Mouse (Mus musculus): ENCODE data around the gene Stub1. TPM values are rescaled to one million over a fixed set of nuclear protein-coding genes. Genes with fewer than 3 reads are reported as not detected.

The Stub1 gene
- total and polyA plus RNA-seq, 2 experiments, result 50.4 to 94.4 TPM

DNA sequence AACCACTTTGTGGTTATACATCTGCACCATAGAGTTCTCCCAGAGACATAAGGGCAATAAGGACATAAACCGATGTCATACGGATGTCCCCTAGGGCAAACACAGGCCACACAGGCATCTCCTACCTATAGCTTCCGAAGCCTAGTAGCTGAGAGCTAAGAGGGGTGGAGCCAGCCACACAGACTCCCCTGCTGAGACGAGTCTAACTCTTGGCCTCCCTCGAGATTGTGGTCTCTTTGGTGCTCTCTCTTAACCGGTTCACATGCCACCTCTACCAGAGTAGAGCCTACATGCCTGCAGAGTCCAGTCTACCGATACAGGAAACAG, 34.3 kb upstream of the Stub1 start:
- no peaks in the 10 kb centered on the region for H3K36me3 ChIP-seq (ENCODE audit: control insufficient read depth, insufficient read depth, low read length)
- H3K27ac ChIP-seq (replicated peaks; ENCODE audit: insufficient read depth, low read depth, low read length), result peak overlapping the region; percentile 88
- no peak for DNase-seq (ENCODE audit: extremely low read depth, low read depth, low spot score)
- H3K9ac ChIP-seq (ENCODE audit: low read depth, low read length), result peak overlapping the region; percentile 91
- H3K4me1 ChIP-seq (ENCODE audit: control insufficient read depth, insufficient read depth, low read length), result peaks cover 27% of the 10 kb centered on the region
- 6% methylated on average over 7 of the region's 7 CpGs for WGBS
- peak overlapping the region; percentile 87 for H3K4me3 ChIP-seq (ENCODE audit: insufficient read depth, low read depth, low read length)
- no peaks in the 10 kb centered on the region for H3K27me3 ChIP-seq (ENCODE audit: control insufficient read depth, insufficient read depth, low read length)
- TF ChIP-seq CTCF (IDR thresholded peaks at IDR 0.05; ENCODE audit: low read depth, low read length), result no peak
- TF ChIP-seq POLR2A (IDR thresholded peaks at IDR 0.05; ENCODE audit: extremely low read depth, insufficient read depth, low read length), result no peak
- peaks cover 21% of the 10 kb centered on the region; the same call in 1 of the 2 replicates for H3K79me2 ChIP-seq (ENCODE audit: control insufficient read depth, insufficient read depth, low read length)

- no peak for TF ChIP-seq CTCF (IDR thresholded peaks at IDR 0.05; ENCODE audit: low read depth, low read length)
- no peak for TF ChIP-seq POLR2A (IDR thresholded peaks at IDR 0.05; ENCODE audit: extremely low read depth, insufficient read depth, low read length)
- Histone ChIP-seq H3K9ac (ENCODE audit: low read depth, low read length) (peak overlapping the region; percentile 33; the same call in 1 of the 2 replicates), H3K4me3 (ENCODE audit: insufficient read depth, low read depth, low read length) (no peak overlapping the region), H3K36me3 (ENCODE audit: control insufficient read depth, insufficient read depth, low read length) (no peaks in the 10 kb centered on the region), H3K27me3 (ENCODE audit: control insufficient read depth, insufficient read depth, low read length) (no peaks in the 10 kb centered on the region), H3K79me2 (ENCODE audit: control insufficient read depth, insufficient read depth, low read length) (peaks cover 21% of the 10 kb centered on the region; the same call in 1 of the 2 replicates), H3K27ac (replicated peaks; ENCODE audit: insufficient read depth, low read depth, low read length) (peak overlapping the region; percentile 61), H3K4me1 (ENCODE audit: control insufficient read depth, insufficient read depth, low read length) (peaks cover 30% of the 10 kb centered on the region)
- DNase-seq (ENCODE audit: extremely low read depth, low read depth, low spot score), result peak; percentile 63
- 50% methylated on average over 3 of the region's 3 CpGs for WGBS
Observed at GRCm38 (mm10) chr17:25866172-25866571, 33.0 kb upstream of the Stub1 start.

DNA sequence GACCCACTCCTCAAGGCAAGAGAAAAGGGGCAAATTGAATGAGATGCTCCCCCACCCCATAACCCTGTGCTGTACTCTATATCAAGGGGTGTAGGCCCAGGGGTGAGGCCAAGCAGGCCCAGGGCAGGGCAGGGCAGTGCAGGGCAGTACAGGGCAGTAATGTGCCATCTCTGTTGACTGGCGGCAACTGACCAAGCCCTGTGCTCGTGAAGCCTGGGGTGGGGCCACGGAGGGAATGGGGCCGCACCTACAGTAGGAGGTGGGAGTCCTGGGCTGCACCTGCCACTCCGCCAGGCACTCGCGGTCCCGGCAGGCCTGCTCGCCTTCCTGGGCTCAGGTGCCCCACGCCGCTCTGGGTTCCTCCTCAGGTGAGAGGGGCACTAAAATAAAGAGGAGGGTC, 32.1 kb upstream of the Stub1 start:
- peaks cover 34% of the 10 kb centered on the region for H3K4me1 ChIP-seq (ENCODE audit: control insufficient read depth, insufficient read depth, low read length)
- H3K9ac ChIP-seq (ENCODE audit: low read depth, low read length), result 0 out of 2 replicates have a peak overlapping the region, but pooled peaks have one; percentile 8
- TF ChIP-seq POLR2A (IDR thresholded peaks at IDR 0.05; ENCODE audit: extremely low read depth, insufficient read depth, low read length) (no peak), CTCF (IDR thresholded peaks at IDR 0.05; ENCODE audit: low read depth, low read length) (no peak)
- H3K79me2 ChIP-seq (ENCODE audit: control insufficient read depth, insufficient read depth, low read length), result peaks cover 21% of the 10 kb centered on the region; the same call in 1 of the 2 replicates
- no peaks in the 10 kb centered on the region for H3K27me3 ChIP-seq (ENCODE audit: control insufficient read depth, insufficient read depth, low read length)
- DNase-seq (ENCODE audit: extremely low read depth, low read depth, low spot score), result no peak
- no peaks in the 10 kb centered on the region for H3K36me3 ChIP-seq (ENCODE audit: control insufficient read depth, insufficient read depth, low read length)
- WGBS, result 85% methylated on average over 11 of the region's 11 CpGs
- H3K4me3 ChIP-seq (ENCODE audit: insufficient read depth, low read depth, low read length), result no peak overlapping the region
- H3K27ac ChIP-seq (replicated peaks; ENCODE audit: insufficient read depth, low read depth, low read length), result peak overlapping the region; percentile 61

GRCm38 (mm10) chr17:25864311-25864710, 31.1 kb upstream of the Stub1 start:
- H3K27ac ChIP-seq (replicated peaks; ENCODE audit: insufficient read depth, low read depth, low read length), result peak overlapping the region; percentile 48
- no peaks in the 10 kb centered on the region for H3K27me3 ChIP-seq (ENCODE audit: control insufficient read depth, insufficient read depth, low read length)
- DNase-seq (ENCODE audit: extremely low read depth, low read depth, low spot score), result no peak
- 78% methylated on average over 14 of the region's 14 CpGs for WGBS
- H3K4me1 ChIP-seq (ENCODE audit: control insufficient read depth, insufficient read depth, low read length), result peaks cover 34% of the 10 kb centered on the region
- H3K9ac ChIP-seq (ENCODE audit: low read depth, low read length), result no peak overlapping the region; the same call in 1 of the 2 replicates
- H3K4me3 ChIP-seq (ENCODE audit: insufficient read depth, low read depth, low read length), result no peak overlapping the region
- H3K36me3 ChIP-seq (ENCODE audit: control insufficient read depth, insufficient read depth, low read length), result no peaks in the 10 kb centered on the region
- TF ChIP-seq CTCF (IDR thresholded peaks at IDR 0.05; ENCODE audit: low read depth, low read length), result no peak
- TF ChIP-seq POLR2A (IDR thresholded peaks at IDR 0.05; ENCODE audit: extremely low read depth, insufficient read depth, low read length), result no peak
- peaks cover 21% of the 10 kb centered on the region; the same call in 1 of the 2 replicates for H3K79me2 ChIP-seq (ENCODE audit: control insufficient read depth, insufficient read depth, low read length)

DNA sequence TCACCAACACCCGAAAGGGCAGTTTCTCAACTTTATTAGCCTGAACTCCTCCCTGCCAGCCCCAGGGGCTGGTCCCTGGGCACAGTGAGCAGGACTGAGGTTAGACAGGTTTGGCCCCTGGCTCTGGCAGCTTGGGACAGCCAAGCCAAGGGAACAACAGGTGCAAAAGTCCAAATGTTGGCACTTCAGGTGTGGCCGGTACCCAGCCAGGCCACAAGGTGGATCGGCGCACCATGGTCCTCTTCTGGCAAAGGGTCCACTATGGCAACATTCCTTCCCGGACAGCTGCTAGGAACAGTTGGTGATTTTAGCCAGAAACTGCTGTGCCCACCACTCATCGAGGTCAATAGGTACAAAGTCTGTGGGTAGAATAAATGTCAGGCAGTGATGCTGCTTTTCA, 30.5 kb upstream of the Stub1 start:
- peak; percentile 90 for DNase-seq (ENCODE audit: extremely low read depth, low read depth, low spot score)
- H3K36me3 ChIP-seq (ENCODE audit: control insufficient read depth, insufficient read depth, low read length), result no peaks in the 10 kb centered on the region
- H3K4me3 ChIP-seq (ENCODE audit: insufficient read depth, low read depth, low read length), result no peak overlapping the region
- H3K79me2 ChIP-seq (ENCODE audit: control insufficient read depth, insufficient read depth, low read length), result peaks cover 21% of the 10 kb centered on the region; the same call in 1 of the 2 replicates
- peaks cover 30% of the 10 kb centered on the region for H3K4me1 ChIP-seq (ENCODE audit: control insufficient read depth, insufficient read depth, low read length)
- no peak overlapping the region for H3K9ac ChIP-seq (ENCODE audit: low read depth, low read length)
- WGBS, result 25% methylated on average over 6 of the region's 6 CpGs
- peak overlapping the region; percentile 48; the same call in 1 of the 2 replicates for H3K27ac ChIP-seq (replicated peaks; ENCODE audit: insufficient read depth, low read depth, low read length)
- H3K27me3 ChIP-seq (ENCODE audit: control insufficient read depth, insufficient read depth, low read length), result no peaks in the 10 kb centered on the region
- TF ChIP-seq CTCF (IDR thresholded peaks at IDR 0.05; ENCODE audit: low read depth, low read length) (peak; percentile 66), POLR2A (IDR thresholded peaks at IDR 0.05; ENCODE audit: extremely low read depth, insufficient read depth, low read length) (no peak)
